Mouse (Mus musculus): ENCODE measurements around the gene Ssu72. TPM values are rescaled to one million over a fixed set of nuclear protein-coding genes. Genes with fewer than 3 reads are reported as not detected.

Gene Ssu72
- total and polyA plus RNA-seq, 3 experiments, result 140 to 267 (median 170) TPM

DNA sequence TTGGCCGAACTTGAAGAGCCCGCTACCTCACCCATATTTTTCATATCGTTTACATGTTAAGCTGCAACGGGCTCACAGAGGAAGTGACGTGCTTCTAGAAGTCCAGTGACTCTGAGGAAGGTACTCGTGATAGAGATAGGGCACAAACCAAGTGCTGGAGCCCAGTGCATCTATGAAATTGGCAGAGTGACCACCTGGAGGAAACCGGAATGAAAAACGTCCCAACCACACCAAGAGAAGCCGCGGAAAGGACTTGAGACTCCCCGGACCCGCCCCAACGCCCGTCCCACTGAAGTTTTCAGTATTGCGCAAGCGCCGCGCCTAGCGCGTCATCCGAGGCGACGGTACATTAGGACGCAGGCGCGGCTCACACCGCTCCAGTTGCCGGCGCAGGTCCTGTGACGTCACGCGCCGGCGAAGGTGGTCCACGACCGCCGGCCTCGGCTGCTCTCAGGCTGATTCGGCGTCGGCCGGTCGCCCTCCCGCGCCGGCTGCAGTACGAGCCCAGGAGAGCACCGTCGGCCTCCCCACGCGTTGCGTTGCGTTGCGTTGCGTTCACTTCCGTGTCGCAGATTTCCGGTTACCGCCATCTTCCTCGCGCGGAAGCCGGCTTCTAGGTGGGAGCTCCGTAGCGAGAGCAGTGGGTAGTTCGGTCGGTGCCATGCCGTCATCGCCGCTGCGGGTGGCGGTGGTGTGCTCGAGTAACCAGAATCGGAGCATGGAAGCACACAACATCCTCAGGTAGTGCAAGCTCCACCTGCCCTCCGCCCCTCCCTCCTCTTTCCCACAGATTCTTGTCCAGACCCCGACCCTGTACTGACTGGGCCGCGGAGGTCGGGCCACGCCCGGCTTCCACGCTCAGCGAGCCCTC is at the start of gene Ssu72 (continued):
- TF ChIP-seq TBP (IDR thresholded peaks at IDR 0.05; ENCODE audit: low read depth, low read length) (peak; percentile 48), HCFC1 (IDR thresholded peaks at IDR 0.05; ENCODE audit: low read depth, low read length) (peak; percentile 93), MYB (IDR thresholded peaks at IDR 0.05; ENCODE audit: low read depth, low read length) (no peak), E2F4 (IDR thresholded peaks at IDR 0.05; ENCODE audit: borderline replicate concordance, low read depth, low read length) (no peak), JUND (IDR thresholded peaks at IDR 0.05; ENCODE audit: low read depth, low read length) (no peak)

DNA sequence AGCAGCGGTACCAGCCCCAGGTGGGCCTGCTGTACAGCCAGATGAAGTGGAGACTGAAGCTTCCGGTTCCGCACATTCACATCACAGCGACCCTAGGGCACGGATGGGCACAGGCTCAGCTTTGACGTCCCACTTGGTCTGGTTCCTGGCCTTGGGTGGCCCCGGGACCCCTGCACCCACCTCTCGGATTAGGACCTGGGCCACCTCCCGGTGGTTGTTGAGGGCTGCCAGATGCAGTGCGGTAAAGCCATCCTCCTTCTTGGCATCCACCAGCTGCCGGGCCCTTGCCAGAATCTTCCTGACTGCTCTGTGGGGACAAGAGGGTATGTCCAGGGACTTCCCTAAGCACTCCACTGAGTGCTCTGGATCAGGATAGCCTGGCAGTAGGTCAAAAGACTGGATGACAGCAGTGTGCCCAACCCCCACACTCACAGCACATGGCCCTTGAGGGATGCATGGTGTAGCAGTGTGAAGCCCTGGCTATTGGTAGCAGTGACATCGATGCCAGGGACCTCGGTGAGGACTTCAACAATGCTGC is 48.3 kb upstream of the Ssu72 start:
- no peaks in the 10 kb centered on the region for H3K27me3 ChIP-seq (ENCODE audit: control insufficient read depth in 1 of 2, insufficient read depth in 2 of 2, low read length in 2 of 2)

DNA sequence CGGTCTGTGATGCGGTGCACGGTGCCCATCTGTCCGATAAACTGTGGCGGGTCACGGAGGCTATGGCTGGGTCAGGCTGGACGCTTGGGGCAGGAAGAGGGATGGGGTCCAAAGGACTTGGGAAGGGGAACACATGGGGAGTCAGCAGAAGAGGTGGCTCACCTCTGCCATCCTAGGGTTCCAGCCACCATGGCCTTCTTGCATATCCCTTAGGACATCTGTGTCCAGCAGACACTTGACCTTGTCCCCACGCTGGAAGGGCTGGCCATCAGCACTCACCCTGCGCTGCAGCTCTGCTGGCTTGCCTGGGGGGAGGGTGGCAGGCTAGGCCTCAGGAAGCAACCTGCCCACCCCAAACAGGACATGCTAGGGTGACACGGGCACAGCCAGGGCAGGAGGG is 45.6 kb upstream of the Ssu72 start:
- no peak for DNase-seq (ENCODE audit: low read depth, low spot score)
- Histone ChIP-seq H3K4me1 (ENCODE audit: control insufficient read depth in 1 of 2, insufficient read depth in 2 of 2, low read length in 2 of 2) (peaks cover 0 to 8% of the 10 kb centered on the region in 2 experiments; a peak in 1 of 4 replicates), H3K9me3 (replicated peaks; ENCODE audit: insufficient read depth, low read length) (no peaks in the 10 kb centered on the region), H3K27me3 (ENCODE audit: control insufficient read depth in 1 of 2, insufficient read depth in 2 of 2, low read length in 2 of 2) (no peaks in the 10 kb centered on the region), H3K9ac (ENCODE audit: control insufficient read depth, low read depth, low read length, poor library complexity, severe bottlenecking) (no peak overlapping the region), H3K4me3 (ENCODE audit: control insufficient read depth in 1 of 2, insufficient read depth in 1 of 2, low read depth in 2 of 2, low read length in 2 of 2) (no peak overlapping the region), H3K36me3 (ENCODE audit: control insufficient read depth in 1 of 2, insufficient read depth in 2 of 2, low read length in 2 of 2) (no peaks in the 10 kb centered on the region; a peak in 1 of 4 replicates), H3K27ac (ENCODE audit: control insufficient read depth, low read depth, low read length) (no peak overlapping the region), H3K79me2 (ENCODE audit: control insufficient read depth, insufficient read depth, low read length, poor library complexity) (no peaks in the 10 kb centered on the region)
- TF ChIP-seq MXI1 (IDR thresholded peaks at IDR 0.05; ENCODE audit: low read depth, low read length), result no peak
- no peak for TF ChIP-seq RCOR1 (IDR thresholded peaks at IDR 0.05; ENCODE audit: low read depth, low read length)
- TF ChIP-seq MAX (IDR thresholded peaks at IDR 0.05; ENCODE audit: low read length), result no peak
- no peak for TF ChIP-seq RAD21 (IDR thresholded peaks at IDR 0.05; ENCODE audit: low read depth, low read length)

More for the DNA sequence above, 48.3 kb upstream of the Ssu72 start:
- DNase-seq (ENCODE audit: low read depth, low spot score), result no peak
- no peaks in the 10 kb centered on the region for H3K9me3 ChIP-seq (replicated peaks; ENCODE audit: insufficient read depth, low read length)
- H3K27ac ChIP-seq (ENCODE audit: control insufficient read depth, low read depth, low read length), result no peak overlapping the region
- H3K4me3 ChIP-seq (ENCODE audit: control insufficient read depth in 1 of 2, insufficient read depth in 1 of 2, low read depth in 2 of 2, low read length in 2 of 2), result no peak overlapping the region
- H3K4me1 ChIP-seq (ENCODE audit: control insufficient read depth in 1 of 2, insufficient read depth in 2 of 2, low read length in 2 of 2), result peaks cover 0 to 8% of the 10 kb centered on the region in 2 experiments; a peak in 1 of 4 replicates
- H3K79me2 ChIP-seq (ENCODE audit: control insufficient read depth, insufficient read depth, low read length, poor library complexity), result no peaks in the 10 kb centered on the region
- no peak for TF ChIP-seq ELF1 (IDR thresholded peaks at IDR 0.05; ENCODE audit: low read depth, low read length)
- TF ChIP-seq POLR2A (IDR thresholded peaks at IDR 0.05; ENCODE audit: control insufficient read depth in 1 of 2, insufficient read depth in 1 of 2, low read depth in 1 of 2, low read length in 2 of 2, poor library complexity in 1 of 2), result no peak
- no peak for TF ChIP-seq CHD1 (IDR thresholded peaks at IDR 0.05; ENCODE audit: low read depth, low read length)
- TF ChIP-seq ZMIZ1 (IDR thresholded peaks at IDR 0.05; ENCODE audit: low read depth, low read length), result no peak
- TF ChIP-seq MAX (IDR thresholded peaks at IDR 0.05; ENCODE audit: low read length), result no peak
- no peak for TF ChIP-seq USF2 (IDR thresholded peaks at IDR 0.05; ENCODE audit: borderline replicate concordance in 1 of 2, insufficient read depth in 1 of 2, low read depth in 1 of 2, low read length in 2 of 2)
- TF ChIP-seq SMC3 (IDR thresholded peaks at IDR 0.05; ENCODE audit: low read depth, low read length), result no peak
- TF ChIP-seq ZC3H11A (IDR thresholded peaks at IDR 0.05; ENCODE audit: low read depth, low read length), result no peak
- no peak for TF ChIP-seq USF1 (IDR thresholded peaks at IDR 0.05; ENCODE audit: low read depth, low read length)
- no peak for TF ChIP-seq ZKSCAN1 (IDR thresholded peaks at IDR 0.05; ENCODE audit: low read depth, low read length)
- TF ChIP-seq TAL1 (IDR thresholded peaks at IDR 0.05; ENCODE audit: low read length), result no peak
- TF ChIP-seq MYC (IDR thresholded peaks at IDR 0.05; ENCODE audit: low read depth, low read length), result no peak
- TF ChIP-seq ZNF384 (IDR thresholded peaks at IDR 0.05; ENCODE audit: low read depth, low read length), result no peak
- H3K9ac ChIP-seq (ENCODE audit: control insufficient read depth, low read depth, low read length, poor library complexity, severe bottlenecking), result no peak overlapping the region
- H3K36me3 ChIP-seq (ENCODE audit: control insufficient read depth in 1 of 2, insufficient read depth in 2 of 2, low read length in 2 of 2), result no peaks in the 10 kb centered on the region

Data from MEL (cell line).